Mouse (Mus musculus) B cell, adult 2 months (primary cell): ENCODE measurements around the gene Dapl1.

Source experiments
- DNase-seq, 2 experiments: peaks; one replicate each; pipeline ENCODE4 v3.0.0; 2022

Dapl1 gene

GRCm38 (mm10) chr2:59541121-59541887 is 56.9 kb downstream of the Dapl1 start:
- DNase-seq = peak; percentile 79 to 81

- no peak for DNase-seq
These were observed 59.2 kb downstream of the Dapl1 start for GRCm38 (mm10) chr2:59543543-59544065.

GRCm38 (mm10) chr2:59544237-59544909 is 59.9 kb downstream of the Dapl1 start:
- DNase-seq = no peak

GRCm38 (mm10) chr2:59545001-59545400 is 60.5 kb downstream of the Dapl1 start:
- DNase-seq = no peak

GRCm38 (mm10) chr2:59547369-59548099 is 63.1 kb downstream of the Dapl1 start:
- no peak for DNase-seq

GRCm38 (mm10) chr2:59552784-59553183 is 68.3 kb downstream of the Dapl1 start:
- DNase-seq = no peak

GRCm38 (mm10) chr2:59554373-59554940 is 70.0 kb downstream of the Dapl1 start:
- no peak for DNase-seq
